Mouse (Mus musculus) CH12.LX (cell line): ENCODE data around the gene Traf3ip2. TPM values are rescaled to one million over a fixed set of nuclear protein-coding genes. Genes with fewer than 3 reads are reported as not detected.

ENCODE experiments used
- DNase-seq: peaks from one replicate; pipeline ENCODE4 v3.0.0-alpha.2; 2013; ENCODE audit errors: extremely low read depth
- H3K27ac ChIP-seq: 2 replicates; pipeline ENCODE4 v1.5.1; 2012; ENCODE audit warnings: low read depth, mild to moderate bottlenecking, control low read depth, moderate library complexity; ENCODE audit not compliant: insufficient read depth
- H3K27me3 ChIP-seq: replicated peaks from 2 replicates; pipeline ENCODE3; 2012; ENCODE audit warnings: inconsistent platforms
- H3K36me3 ChIP-seq, 2 experiments: replicated peaks in 1 of 2; 2 replicates each; pipeline versions ENCODE3 to v1.6.1; 2012; ENCODE audit warnings: inconsistent platforms in 1 of 2, low read length in 1 of 2, mild to moderate bottlenecking in 1 of 2, mixed read lengths in 1 of 2, moderate library complexity in 1 of 2; ENCODE audit not compliant: control insufficient read depth in 1 of 2, insufficient read depth in 1 of 2
- H3K4me1 ChIP-seq, 2 experiments: 2 replicates each; pipeline ENCODE4 v1.6.1; 2012; ENCODE audit warnings: inconsistent platforms in 1 of 2, moderate library complexity in 1 of 2; ENCODE audit not compliant: insufficient read depth in 2 of 2, control insufficient read depth in 1 of 2
- H3K4me2 ChIP-seq: 2 replicates; pipeline ENCODE4 v1.6.1; 2012; ENCODE audit warnings: low read depth, mild to moderate bottlenecking, control low read depth; ENCODE audit not compliant: poor library complexity, insufficient read depth, severe bottlenecking
- H3K4me3 ChIP-seq, 3 experiments: fragments of 150-350 bp in 1 of 3; sonication (generic) in 1 of 3; replicated peaks in 1 of 3; 2 replicates each; pipeline versions ENCODE3 to v1.5.1; 2011 to 2012; ENCODE audit warnings: low read depth in 2 of 3, low read length in 2 of 3, mild to moderate bottlenecking in 2 of 3, moderate library complexity in 2 of 3, control low read depth in 1 of 3, improper control_type of control experiment in 1 of 3, inconsistent platforms in 1 of 3, mixed read lengths in 1 of 3; ENCODE audit not compliant: poor library complexity in 1 of 3
- H3K79me2 ChIP-seq: replicated peaks from 2 replicates; pipeline ENCODE4 v1.6.1; 2012; ENCODE audit warnings: mild to moderate bottlenecking, moderate library complexity; ENCODE audit not compliant: control insufficient read depth, poor library complexity, insufficient read depth, severe bottlenecking; ENCODE audit errors: extremely low read depth
- H3K9ac ChIP-seq: 2 replicates; pipeline ENCODE4 v1.6.1; 2012; ENCODE audit warnings: low read depth, mild to moderate bottlenecking, control low read depth, moderate library complexity; ENCODE audit not compliant: insufficient read depth
- H3K9me3 ChIP-seq: replicated peaks from 2 replicates; pipeline ENCODE3; 2012; ENCODE audit warnings: low read length, inconsistent platforms, mixed read lengths
- CHD1 ChIP-seq: IDR thresholded peaks from 2 replicates; pipeline ENCODE4 v1.6.1; 2012; ENCODE audit warnings: low read depth, low read length, improper control_type of control experiment, inconsistent platforms
- CTCF ChIP-seq, 2 experiments: IDR thresholded peaks in 1 of 2; conservative IDR thresholded peaks in 1 of 2; 2 replicates each; pipeline ENCODE4 v1.5.1; 2011 to 2012; ENCODE audit warnings: low read depth in 2 of 2, low read length in 2 of 2, improper control_type of control experiment in 1 of 2, inconsistent platforms in 1 of 2, mild to moderate bottlenecking in 1 of 2, moderate library complexity in 1 of 2
- ETS1 ChIP-seq: conservative IDR thresholded peaks from 2 replicates; pipeline ENCODE4 v1.6.1; 2012; ENCODE audit warnings: low read depth, mild to moderate bottlenecking, inconsistent platforms, low read length, improper control_type of control experiment, moderate library complexity
- JUND ChIP-seq: conservative IDR thresholded peaks from 2 replicates; pipeline ENCODE4 v1.6.1; 2011; ENCODE audit warnings: low read depth, low read length, improper control_type of control experiment
- MAX ChIP-seq: IDR thresholded peaks from 2 replicates; pipeline ENCODE4 v1.6.1; 2011; ENCODE audit warnings: low read length, improper control_type of control experiment
- MEF2A ChIP-seq: IDR thresholded peaks from 2 replicates; pipeline ENCODE4 v1.6.1; 2014; ENCODE audit warnings: low read depth, mild to moderate bottlenecking, inconsistent platforms, low read length, improper control_type of control experiment, borderline replicate concordance
- NELFE ChIP-seq: IDR thresholded peaks from 2 replicates; pipeline ENCODE4 v1.6.1; 2011; ENCODE audit warnings: low read depth, low read length, improper control_type of control experiment
- PAX5 ChIP-seq: IDR thresholded peaks from 2 replicates; pipeline ENCODE4 v1.6.1; 2012; ENCODE audit warnings: low read length, inconsistent platforms, mixed read lengths
- POLR2AphosphoS2 ChIP-seq: IDR thresholded peaks from 2 replicates; pipeline ENCODE4 v1.6.1; 2011; ENCODE audit warnings: low read depth, low read length, improper control_type of control experiment
- SMC3 ChIP-seq: IDR thresholded peaks from 2 replicates; pipeline ENCODE4 v1.6.1; 2011; ENCODE audit warnings: low read depth, low read length, improper control_type of control experiment
- TBP ChIP-seq: conservative IDR thresholded peaks from 2 replicates; pipeline ENCODE4 v1.6.1; 2011; ENCODE audit warnings: low read depth, low read length, improper control_type of control experiment
- USF2 ChIP-seq: conservative IDR thresholded peaks from 2 replicates; pipeline ENCODE4 v1.6.1; 2011; ENCODE audit warnings: low read depth, low read length, improper control_type of control experiment
- dilution Hi-C: fragments of 300-500 bp; cut with MboI; formaldehyde crosslinking; loops from 2 replicates; pipeline ENCODE4 v1.14.3; 2020; ENCODE audit warnings: low sequenced_read_pairs; ENCODE audit not compliant: extremely low pct_unique_long_range_greater_than_20kb, extremely low pct_ligation_motif_present
- in situ Hi-C: fragments of 300-500 bp; cut with MboI; formaldehyde crosslinking; loops from 3 replicates; pipeline ENCODE4 v1.14.3; 2019; ENCODE audit warnings: low sequenced_read_pairs, low pct_ligation_motif_present, low pct_unique_long_range_greater_than_20kb, mixed read lengths
- polyA plus RNA-seq: library from polyadenylated mRNA; unstranded; fragments of >175 nt; gene quantifications from 2 replicates; pipeline ENCODE4 v1.2.1, GENCODE M21; 2012; ENCODE audit warnings: low read depth; ENCODE audit not compliant: insufficient read length
- total RNA-seq, 2 experiments: library from RNA; depleted of rRNA; stranded (reverse); fragments of 300-350 nt in 1 of 2; fragments of >200 nt in 1 of 2; gene quantifications; 2 replicates each; pipeline ENCODE4 v1.2.3; 2012 to 2014

The Traf3ip2 gene
- total and polyA plus RNA-seq, 3 experiments = 9.2 to 23.4 (median 15.6) TPM

GRCm38 (mm10) chr10:39638862-39639261 lies 26.1 kb downstream of the Traf3ip2 start:
- no peak overlapping the region for H3K4me2 ChIP-seq
- in situ Hi-C loops = no loop called here
- no peak for TF ChIP-seq CHD1
- TF ChIP-seq NELFE = no peak
- TF ChIP-seq MAX = no peak
- TF ChIP-seq JUND = no peak
- no peak for TF ChIP-seq TBP
- no peaks in the 10 kb centered on the region for H3K4me1 ChIP-seq
- H3K36me3 ChIP-seq = peaks cover 67 to 91% of the 10 kb centered on the region in 2 experiments
- DNase-seq = no peak
- H3K9ac ChIP-seq = no peak overlapping the region
- no peaks in the 10 kb centered on the region for H3K79me2 ChIP-seq
- H3K9me3 ChIP-seq = no peaks in the 10 kb centered on the region
- H3K27ac ChIP-seq = no peak overlapping the region
- no peak overlapping the region for H3K4me3 ChIP-seq
- H3K27me3 ChIP-seq = no peaks in the 10 kb centered on the region
- dilution Hi-C loops = no loop called here

DNA sequence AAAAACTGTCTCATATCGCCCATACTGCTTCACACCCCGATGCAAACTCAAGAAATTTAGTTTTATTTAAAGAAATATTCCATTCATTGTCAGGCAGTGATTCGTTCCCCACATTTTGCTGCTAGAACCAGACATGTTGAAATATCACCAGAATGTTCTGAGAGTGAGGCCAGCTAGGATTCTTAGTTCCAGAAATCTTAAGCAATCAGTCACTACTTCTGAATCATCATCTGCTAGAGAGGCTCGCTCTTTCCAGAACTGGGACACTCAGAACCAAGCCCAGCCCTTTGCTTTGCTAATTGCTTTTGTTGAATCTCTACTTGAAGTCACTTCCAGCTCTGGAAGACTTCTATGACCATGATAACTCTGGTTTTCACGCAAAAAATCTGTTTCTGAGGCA lies 27.0 kb downstream of the Traf3ip2 start:
- no peaks in the 10 kb centered on the region for H3K9me3 ChIP-seq

GRCm38 (mm10) chr10:39640817-39641226 lies 28.1 kb downstream of the Traf3ip2 start:
- in situ Hi-C loops = no loop called here
- no peak overlapping the region for H3K4me3 ChIP-seq
- TF ChIP-seq POLR2AphosphoS2 (no peak), TBP (no peak), CTCF (conservative IDR thresholded peaks at IDR 0.05 in 1 of 2, IDR thresholded peaks at IDR 0.05 in 1 of 2; ENCODE audit: low read depth in 2 of 2, low read length in 2 of 2) (no peak), USF2 (no peak), MAX (no peak), ETS1 (no peak), SMC3 (no peak)

More for the DNA sequence above, 27.0 kb downstream of the Traf3ip2 start:
- H3K79me2 ChIP-seq = no peaks in the 10 kb centered on the region
- DNase-seq = no peak
- H3K27ac ChIP-seq = no peak overlapping the region
- TF ChIP-seq JUND (no peak), PAX5 (no peak), MEF2A (no peak), NELFE (no peak), MAX (no peak)
- H3K27me3 ChIP-seq = no peaks in the 10 kb centered on the region
- dilution Hi-C loops (no loop called here), in situ Hi-C loops (no loop called here)
- H3K9ac ChIP-seq = no peak overlapping the region
- no peak overlapping the region for H3K4me2 ChIP-seq
- H3K4me1 ChIP-seq = no peaks in the 10 kb centered on the region
- peaks cover 67 to 88% of the 10 kb centered on the region in 2 experiments for H3K36me3 ChIP-seq
- no peak overlapping the region for H3K4me3 ChIP-seq

More at GRCm38 (mm10) chr10:39640817-39641226, 28.1 kb downstream of the Traf3ip2 start:
- H3K4me2 ChIP-seq = no peak overlapping the region
- dilution Hi-C loops = no loop called here
- no peaks in the 10 kb centered on the region for H3K4me1 ChIP-seq
- H3K27me3 ChIP-seq = no peaks in the 10 kb centered on the region
- no peak overlapping the region for H3K27ac ChIP-seq
- DNase-seq = no peak
- H3K9me3 ChIP-seq = no peaks in the 10 kb centered on the region
- no peak overlapping the region for H3K9ac ChIP-seq
- peaks cover 64 to 88% of the 10 kb centered on the region in 2 experiments for H3K36me3 ChIP-seq
- no peaks in the 10 kb centered on the region for H3K79me2 ChIP-seq
